8 mouse cellular contexts compared by ENCODE assay signal in genomic region chr16:32332040-32332555, GRCm38 (mm10). TPM values are rescaled to one million over a fixed set of nuclear protein-coding genes. Genes with fewer than 3 reads are reported as not detected.
DNase-seq lines count a peak whose midpoint lies in the region; ATAC-seq lines count a peak whose summit lies in the region.

Gene Ubxn7, plus strand, starts transcription at chr16:32332257.

- peak; percentile 98 to 99 for DNase-seq in adrenal gland, adult (ENCODE audit: inconsistent age in 2 of 2, low spot score in 1 of 2)
- peak; percentile 98 for DNase-seq in embryo, embryonic 10.5 days (ENCODE audit: low spot score)
- DNase-seq in gastrocnemius, postnatal 14 days: peak; percentile 97
- DNase-seq in left cerebral cortex, postnatal 10 days (ENCODE audit: extremely low spot score in 1 of 2, low spot score in 2 of 2): peak; percentile 95 to 98
- DNase-seq in right cerebral cortex, postnatal 25 days: peak; percentile 98
- peak; percentile 97 to 98 for DNase-seq in urinary bladder, postnatal 4 days (ENCODE audit: low spot score in 2 of 2)

- intact Hi-C loops in gastrocnemius, postnatal 14 days (cut with DNase I; ENCODE audit: low total_unique reads): no loop called here
- intact Hi-C loops in left cerebral cortex, postnatal 10 days (cut with DNase I): no loop called here

- peak; percentile 89 for ATAC-seq in inflammation-experienced regulatory T-cells, adult 6 months
- ATAC-seq in megakaryocyte-erythroid progenitor cell, adult 5-6 weeks (replicated peaks; ENCODE audit: low FRiP score, low TSS enrichment, poor library complexity, severe bottlenecking): peak; percentile 92

RNA-seq across cellular contexts. Expression of gene Ubxn7, which starts in this region (rescaled TPM):
- 10 to 100 TPM; 19.5 to 23.0 TPM for total RNA-seq in gastrocnemius, postnatal 14 days (2021)
- 10 to 100 TPM; 10.3 to 21.6 (median 16.3) TPM for polyA plus RNA-seq in inflammation-experienced regulatory T-cells, adult 6 months (2017; shearing (Covaris generic))
- 10 to 100 TPM; 52.5 to 59.5 TPM for total RNA-seq in left cerebral cortex, postnatal 10 days (2021)
- total RNA-seq in megakaryocyte-erythroid progenitor cell, adult 5-6 weeks (2014; fragmentation: Nextera tagmentation): 22.2 and 29.3 TPM in 2 replicates
- 32.3 and 32.7 TPM in 2 replicates for total RNA-seq in megakaryocyte-erythroid progenitor cell, adult 5-6 weeks (2017)

Comparison
In these comparisons a context has a peak if more than half of its experiments do, and no peak if none do; other contexts are left out.
1. Peak in every context shown above with its lines: DNase-seq and ATAC-seq.